Mouse (Mus musculus): ENCODE measurements around the gene Lmtk2.

The Lmtk2 gene

DNA sequence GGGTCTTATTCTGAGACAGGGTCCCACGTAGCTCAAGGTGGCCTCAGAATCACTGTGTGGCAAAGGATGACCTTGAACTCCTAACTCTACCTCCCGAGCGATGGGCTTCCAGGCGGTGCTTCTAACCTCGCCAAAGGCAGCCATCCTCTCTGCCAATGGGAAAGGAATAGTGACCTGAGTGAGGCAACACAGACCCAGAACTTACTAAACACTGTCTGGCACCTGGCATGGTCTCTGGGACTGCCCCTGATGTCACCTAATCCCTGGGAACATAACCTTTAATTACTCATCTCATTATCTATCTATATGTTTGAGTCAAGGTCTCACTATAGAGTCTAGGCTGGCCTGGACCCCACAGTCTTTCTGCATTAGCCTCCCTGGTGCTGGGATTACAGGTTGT lies 119.7 kb downstream of the Lmtk2 start:
- DNase-seq: no peak

GRCm38 (mm10) chr5:144221305-144221704 lies 121.1 kb downstream of the Lmtk2 start:
- no peak for DNase-seq

DNA sequence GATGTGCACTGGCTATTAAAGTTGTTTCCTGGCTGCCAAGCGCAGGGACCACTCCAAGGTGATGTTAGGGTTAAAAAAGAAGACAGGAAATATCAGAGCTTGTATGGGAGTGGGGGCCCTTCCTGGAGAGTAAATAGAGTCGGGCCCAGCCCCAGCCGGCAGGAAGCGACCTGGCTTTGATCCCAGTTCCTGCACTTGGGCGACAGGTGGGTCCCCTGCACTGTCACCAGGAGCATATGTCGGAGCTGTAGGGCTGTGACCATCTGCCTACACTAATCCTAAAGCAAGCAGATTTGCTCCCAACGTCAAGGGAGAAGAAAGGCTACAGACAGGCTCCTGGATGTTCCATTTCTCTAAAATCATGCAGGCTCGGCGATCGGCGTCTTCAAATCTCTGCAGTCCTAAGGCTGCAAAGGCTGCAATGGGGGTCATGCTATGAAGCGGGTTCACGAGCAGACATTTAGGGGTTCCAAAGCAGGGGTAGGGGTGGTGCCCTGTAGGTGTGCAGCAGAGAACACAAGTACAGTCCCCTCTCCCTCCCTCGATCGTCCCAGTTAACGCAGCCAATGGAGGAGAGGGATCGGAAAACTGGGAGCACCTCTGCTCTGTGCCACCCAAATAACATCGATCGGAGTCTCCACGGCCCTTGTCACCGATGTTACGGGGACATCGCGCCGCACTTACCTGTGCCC lies 122.7 kb downstream of the Lmtk2 start:
- DNase-seq: peak; percentile 83

DNA sequence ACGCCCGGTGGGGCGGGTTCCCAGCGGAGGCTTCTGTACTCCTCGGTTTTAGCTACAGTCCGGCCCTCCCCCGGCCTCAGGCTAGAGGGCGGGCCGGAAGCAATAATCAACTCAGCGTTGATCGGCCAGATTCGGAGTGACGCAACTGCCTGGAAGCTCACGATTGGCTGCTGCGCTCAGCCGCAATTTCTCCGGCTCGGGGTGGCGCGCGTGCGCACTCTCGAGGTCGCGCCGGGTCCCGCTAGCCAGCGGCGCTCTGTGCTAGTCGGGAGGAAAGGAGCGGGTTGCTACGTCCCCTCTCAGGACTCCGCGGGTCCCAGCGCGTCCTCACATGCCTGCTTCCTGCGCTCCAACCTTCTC lies 123.2 kb downstream of the Lmtk2 start, which contains the start of gene Tecpr1:
TSS of gene Tecpr1 (minus strand) at position 113 of the 360 bp plus-strand sequence.
- DNase-seq: peak; percentile 95

GRCm38 (mm10) chr5:144223899-144224816 lies 123.9 kb downstream of the Lmtk2 start:
- DNase-seq: no peak

GRCm38 (mm10) chr5:144226220-144226619 lies 126.0 kb downstream of the Lmtk2 start:
- DNase-seq: no peak

DNA sequence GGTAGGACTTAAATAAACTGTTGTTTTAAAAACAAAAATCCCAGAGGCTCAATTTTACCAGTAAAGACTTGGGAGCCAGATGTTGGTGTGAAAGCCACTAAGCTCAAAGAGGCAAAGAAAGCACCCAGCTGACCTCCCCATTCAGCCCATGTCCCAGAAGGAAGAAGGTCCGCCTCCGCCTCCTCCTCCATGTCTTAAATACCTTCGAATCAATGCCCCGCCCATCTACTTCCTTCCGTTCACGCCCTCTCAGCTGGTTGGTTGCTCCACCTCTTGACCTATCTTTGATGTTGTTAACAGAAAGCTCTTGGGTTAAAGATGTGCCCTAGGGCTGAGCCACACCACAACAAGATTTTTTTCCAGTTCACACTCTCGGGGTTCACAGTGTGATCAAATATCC lies 130.0 kb downstream of the Lmtk2 start:
- no peak for DNase-seq

DNA sequence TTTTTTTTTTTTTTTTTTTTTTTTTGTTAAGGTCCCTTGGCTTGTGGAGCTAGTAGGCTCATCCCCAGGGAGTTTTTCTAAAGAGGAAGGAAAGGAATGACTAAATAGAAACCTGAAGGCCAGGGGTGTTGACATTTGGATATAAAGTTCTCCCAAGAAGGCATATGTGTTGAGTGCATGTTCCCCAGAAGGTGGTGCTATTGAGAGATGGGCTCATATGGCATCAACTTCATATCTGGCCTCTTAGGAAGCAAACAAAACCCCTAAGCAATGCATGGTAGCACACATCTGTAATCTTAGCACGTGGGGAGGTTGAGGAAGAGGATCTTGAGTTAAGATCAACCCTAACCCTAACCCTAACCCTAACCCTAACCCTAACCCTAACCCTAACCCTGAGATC lies 131.2 kb downstream of the Lmtk2 start:
- DNase-seq: no peak

GRCm38 (mm10) chr5:144232531-144232930 lies 132.3 kb downstream of the Lmtk2 start:
- no peak for DNase-seq

- DNase-seq: no peak
Observed at GRCm38 (mm10) chr5:144234222-144234621, 134.0 kb downstream of the Lmtk2 start.

- no peak for DNase-seq
Observed at GRCm38 (mm10) chr5:144234714-144235113, 134.5 kb downstream of the Lmtk2 start.

Data from cerebellum, adult 11 months (tissue).